Mouse (Mus musculus) adrenal gland, adult 8-10 months (tissue): Measurements from ENCODE around the gene Mark3. TPM values are rescaled to one million over a fixed set of nuclear protein-coding genes. Genes with fewer than 3 reads are reported as not detected.

Source experiments
- DNase-seq: peaks from one replicate; pipeline ENCODE4 v3.0.0; 2022
- total RNA-seq, 4 experiments: library from RNA; stranded (reverse); gene quantifications; 2 replicates each; pipeline ENCODE4 v1.2.4; 2022

Gene Mark3
- total RNA-seq, 4 experiments from 2014 or later, result 78.4 to 115 (median 93.2) TPM

GRCm38 (mm10) chr12:111703301-111703700, 129.0 kb downstream of the Mark3 start:
- no peak for DNase-seq

GRCm38 (mm10) chr12:111704609-111705008, 130.3 kb downstream of the Mark3 start:
- no peak for DNase-seq

GRCm38 (mm10) chr12:111705186-111705973, 131.1 kb downstream of the Mark3 start:
- DNase-seq, result peak; percentile 70

Other genes starting within 250 kb of the Mark3 start
- 100 to 1,000 TPM; 112 to 162 (median 141) TPM for gene Cdc42bpb, start 196.8 kb upstream of the Mark3 start, total RNA-seq
- 1 to 10 TPM in 1 of 4 experiments, under 1 TPM in 3; 0.67 to 1.0 (median 0.78) TPM for gene Lbhd2, start 167.7 kb upstream of the Mark3 start, total RNA-seq
- 10 to 100 TPM in 1 of 4 experiments, 1 to 10 TPM in 3; 3.2 to 10.0 (median 7.8) TPM for gene Exoc3l4, start 157.5 kb upstream of the Mark3 start, total RNA-seq
- gene Tnfaip2, start 132.1 kb upstream of the Mark3 start, total RNA-seq, result 10 to 100 TPM; 14.3 to 28.0 (median 17.7) TPM
- not detected for gene Gm266, start 88.7 kb upstream of the Mark3 start, total RNA-seq
- gene Eif5, start 36.5 kb upstream of the Mark3 start, total RNA-seq, result 100 to 1,000 TPM; 301 to 395 (median 347) TPM
- 100 to 1,000 TPM in 1 of 4 experiments, 10 to 100 TPM in 3; 50.3 to 118 (median 79.5) TPM for gene Ckb, start 97.8 kb downstream of the Mark3 start, total RNA-seq
- gene Trmt61a, start 103.6 kb downstream of the Mark3 start, total RNA-seq, result 10 to 100 TPM; 12.8 to 16.6 (median 16.0) TPM
- 10 to 100 TPM; 39.2 to 41.7 (median 40.0) TPM for gene Bag5, start 138.7 kb downstream of the Mark3 start, total RNA-seq
- 10 to 100 TPM; 65.7 to 82.3 (median 74.3) TPM for gene Apopt1, start 138.7 kb downstream of the Mark3 start, total RNA-seq
- gene Klc1, start 184.3 kb downstream of the Mark3 start, total RNA-seq, result 100 to 1,000 TPM in 2 of 4 experiments, 10 to 100 TPM in 2; 87.5 to 137 (median 109) TPM
- 10 to 100 TPM; 17.5 to 22.1 (median 19.4) TPM for gene Xrcc3, start 239.3 kb downstream of the Mark3 start, total RNA-seq
- gene Zfyve21, start 239.6 kb downstream of the Mark3 start, total RNA-seq, result 100 to 1,000 TPM; 113 to 145 (median 123) TPM